Mouse (Mus musculus) adrenal gland, adult 8-10 months (tissue): Measurements from ENCODE around the gene Srsf3. TPM values are rescaled to one million over a fixed set of nuclear protein-coding genes. Genes with fewer than 3 reads are reported as not detected.
A peak's percentile ranks its signal among the peaks of the same experiment; 100 is the strongest.

Experiments used
- DNase-seq: peaks from one replicate; pipeline ENCODE4 v3.0.0; 2022
- total RNA-seq, 4 experiments: library from RNA; stranded (reverse); gene quantifications; 2 replicates each; pipeline ENCODE4 v1.2.4; 2022

Srsf3 gene
- total RNA-seq, 4 experiments from 2014 or later = 89.9 to 176 (median 144) TPM

GRCm38 (mm10) chr17:29046863-29047262 lies 14.4 kb downstream of the Srsf3 start:
- DNase-seq = no peak

- no peak for DNase-seq
Observed at GRCm38 (mm10) chr17:29047697-29048514, 15.5 kb downstream of the Srsf3 start.

- DNase-seq = peak; percentile 67
Observed at GRCm38 (mm10) chr17:29048748-29049507, 16.5 kb downstream of the Srsf3 start.

GRCm38 (mm10) chr17:29049508-29049889 lies 17.1 kb downstream of the Srsf3 start:
- no peak for DNase-seq

- no peak for DNase-seq
Observed at GRCm38 (mm10) chr17:29049923-29050322, 17.5 kb downstream of the Srsf3 start.

- DNase-seq = no peak
Observed at GRCm38 (mm10) chr17:29050791-29051190, 18.4 kb downstream of the Srsf3 start.

- no peak for DNase-seq
Observed at GRCm38 (mm10) chr17:29053067-29053466, 20.6 kb downstream of the Srsf3 start.

- peak; percentile 55 for DNase-seq
Observed at GRCm38 (mm10) chr17:29053841-29054240, 21.4 kb downstream of the Srsf3 start.

- DNase-seq = no peak
Observed at GRCm38 (mm10) chr17:29054429-29054828, 22.0 kb downstream of the Srsf3 start.

GRCm38 (mm10) chr17:29055586-29055985 lies 23.2 kb downstream of the Srsf3 start:
- no peak for DNase-seq

GRCm38 (mm10) chr17:29056207-29056606 lies 23.8 kb downstream of the Srsf3 start:
- DNase-seq = no peak

- no peak for DNase-seq
Observed at GRCm38 (mm10) chr17:29056699-29057151, 24.3 kb downstream of the Srsf3 start.

- no peak for DNase-seq
Observed at GRCm38 (mm10) chr17:29057361-29057890, 25.0 kb downstream of the Srsf3 start.

- DNase-seq = peak; percentile 36
Observed at GRCm38 (mm10) chr17:29057961-29058360, 25.5 kb downstream of the Srsf3 start.

GRCm38 (mm10) chr17:29058487-29058886 lies 26.1 kb downstream of the Srsf3 start:
- no peak for DNase-seq

GRCm38 (mm10) chr17:29059581-29059980 lies 27.2 kb downstream of the Srsf3 start:
- DNase-seq = no peak

GRCm38 (mm10) chr17:29060946-29061345 lies 28.5 kb downstream of the Srsf3 start:
- no peak for DNase-seq

- DNase-seq = no peak
Observed at GRCm38 (mm10) chr17:29062119-29063035, 29.9 kb downstream of the Srsf3 start.

- DNase-seq = no peak
Observed at GRCm38 (mm10) chr17:29063121-29063987, 30.9 kb downstream of the Srsf3 start.

GRCm38 (mm10) chr17:29063988-29064285 lies 31.5 kb downstream of the Srsf3 start:
- DNase-seq = no peak

GRCm38 (mm10) chr17:29065245-29065940 lies 33.0 kb downstream of the Srsf3 start:
- no peak for DNase-seq
